Mouse (Mus musculus) hindbrain, postnatal 0 days (tissue): ENCODE results near the gene Insyn1. TPM values are rescaled to one million over a fixed set of nuclear protein-coding genes. Genes with fewer than 3 reads are reported as not detected.

Experiments used
- ATAC-seq: fragments of 200-750 bp; cut with Nextera tagmentation; 2 replicates; pipeline ENCODE4 v1.8.0; 2017; ENCODE audit warnings: mild to moderate bottlenecking, moderate TSS enrichment, moderate library complexity
- DNase-seq: peaks from one replicate; pipeline ENCODE4 v3.0.0-alpha.2; 2015; ENCODE audit warnings: low spot score
- H3K27ac ChIP-seq: fragments of 300-500 bp; sonication (generic); 2 replicates; pipeline ENCODE4 v1.5.1; 2014; ENCODE audit warnings: mild to moderate bottlenecking
- H3K27me3 ChIP-seq: fragments of 300-500 bp; sonication (generic); 2 replicates; pipeline ENCODE4 v1.6.1; 2014; ENCODE audit warnings: low read length, mixed read lengths; ENCODE audit not compliant: insufficient read depth
- H3K36me3 ChIP-seq: fragments of 300-500 bp; sonication (generic); 2 replicates; pipeline ENCODE4 v1.6.1; 2014; ENCODE audit warnings: low read length, mixed read lengths; ENCODE audit not compliant: insufficient read depth
- H3K4me1 ChIP-seq: fragments of 300-500 bp; sonication (generic); 2 replicates; pipeline ENCODE4 v1.6.1; 2014; ENCODE audit warnings: antibody characterized with exemption, low read length, mixed read lengths; ENCODE audit not compliant: insufficient read depth
- H3K4me2 ChIP-seq: fragments of 300-500 bp; sonication (generic); 2 replicates; pipeline ENCODE4 v1.6.1; 2014; ENCODE audit warnings: low read depth, mild to moderate bottlenecking, low read length, moderate library complexity, mixed read lengths
- H3K4me3 ChIP-seq: fragments of 300-500 bp; sonication (generic); 2 replicates; pipeline ENCODE4 v1.5.1; 2014; ENCODE audit warnings: low read length
- H3K9ac ChIP-seq: fragments of 300-500 bp; sonication (generic); replicated peaks from 2 replicates; pipeline ENCODE4 v1.6.1; 2014; ENCODE audit warnings: mild to moderate bottlenecking, low read length, moderate library complexity, mixed read lengths
- H3K9me3 ChIP-seq: fragments of 300-500 bp; sonication (generic); 2 replicates; pipeline ENCODE4 v1.6.1; 2016; ENCODE audit warnings: low read length, mixed read lengths
- CTCF ChIP-seq: IDR thresholded peaks from 2 replicates; pipeline ENCODE4 v1.5.1; 2016; ENCODE audit warnings: antibody characterized with exemption, control low read depth, low read depth
- WGBS: fragments of 180-500 bp; shearing (Covaris S2); extraction: QIAGEN DNeasy Blood & Tissue Kit; methylation state at CpG from one replicate; pipeline ENCODE4 v1.1.7; 2014; 5-methylcytosine and 5-hydroxymethylcytosine counted together
- polyA plus RNA-seq: library from polyadenylated mRNA; unstranded; fragments of >200 nt; fragmentation: Nextera tagmentation; extraction: Ambion mirVana; gene quantifications from 2 replicates; pipeline ENCODE4 v1.2.1, GENCODE M21; 2015
- total RNA-seq: library from RNA; depleted of rRNA; stranded (reverse); fragments of >200 nt; gene quantifications from 2 replicates; pipeline ENCODE4 v1.2.3, GENCODE M21; 2014; rRNA removed

Insyn1 gene
- total RNA-seq (106 and 127 TPM in 2 replicates), polyA plus RNA-seq (7.4 and 8.7 TPM in 2 replicates)

DNA sequence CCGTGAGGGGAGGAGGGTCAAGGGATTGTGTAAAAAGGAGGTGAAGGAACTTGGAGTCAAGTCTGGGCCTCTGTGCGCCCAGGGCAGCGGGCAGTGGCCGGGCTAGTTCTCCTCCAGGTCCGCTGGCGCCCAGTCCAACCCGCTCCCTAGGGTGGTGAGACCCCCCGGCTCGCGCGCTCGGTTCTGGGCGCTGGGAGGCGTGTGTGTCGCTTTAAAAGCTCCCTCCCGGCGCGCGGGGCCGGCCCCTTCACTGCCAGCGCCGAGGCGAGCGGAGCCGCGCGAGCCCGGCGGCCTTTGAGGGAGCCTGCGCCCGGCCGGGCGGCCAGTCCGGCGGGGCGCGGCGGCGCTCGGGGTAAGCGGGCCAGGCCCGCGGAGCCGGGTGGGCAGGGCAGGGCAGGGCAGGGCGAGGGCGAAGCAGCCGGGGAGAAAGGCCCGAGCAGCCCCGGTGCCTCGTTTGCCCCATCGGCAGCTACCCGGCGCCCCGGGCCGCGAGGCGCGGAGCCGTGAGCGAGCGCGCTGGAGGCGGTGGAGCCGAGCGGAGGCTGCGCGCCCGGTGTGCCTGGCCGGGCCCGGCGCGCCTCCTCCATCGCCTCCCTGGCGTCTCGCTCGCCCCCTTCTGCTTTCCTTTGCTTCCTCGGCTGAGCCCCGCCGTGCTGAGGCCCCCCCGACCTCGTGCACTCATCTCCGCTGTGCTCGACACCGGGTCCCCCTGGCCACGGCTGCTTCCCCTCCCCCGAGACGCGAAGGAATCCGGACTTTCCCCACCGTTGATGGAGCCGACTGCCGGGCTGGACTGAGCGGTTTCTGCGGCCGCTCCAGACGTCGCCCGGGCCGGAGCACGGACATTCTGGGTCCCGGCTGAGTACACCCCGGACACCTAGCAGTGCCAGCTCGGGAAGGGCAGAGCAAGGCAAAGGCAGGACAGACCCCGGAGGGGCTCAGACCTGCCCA, at the start of gene Insyn1:
Gene Insyn1 (plus strand): TSS at position 753 of the 951 bp plus-strand sequence.
- under 1% methylated on average over 79 of the region's 104 CpGs for WGBS
- 0 out of 2 replicates have a peak, but pooled peaks cover 4% of the 10 kb centered on the region for H3K27me3 ChIP-seq
- peak; percentile 38 for TF ChIP-seq CTCF
- H3K4me3 ChIP-seq, result peak within 1 kb of the TSS; percentile 67
- DNase-seq (peak; percentile 82), ATAC-seq (peak; percentile 81)
- H3K27ac ChIP-seq, result peak within 1 kb of the TSS; percentile 90
- H3K9me3 ChIP-seq, result no peaks in the 10 kb centered on the region
- peaks cover 10% of the 10 kb centered on the region for H3K4me1 ChIP-seq
- peak within 1 kb of the TSS; percentile 77 for H3K9ac ChIP-seq
- H3K4me2 ChIP-seq, result peak within 1 kb of the TSS; percentile 75
- no peaks in the 10 kb centered on the region for H3K36me3 ChIP-seq

- no peak for TF ChIP-seq CTCF
- H3K27me3 ChIP-seq, result no peaks in the 10 kb centered on the region
- ATAC-seq (no peak), DNase-seq (peak; percentile 55)
- 21% methylated on average over 22 of the region's 22 CpGs for WGBS
- H3K9me3 ChIP-seq, result no peaks in the 10 kb centered on the region
- no peak overlapping the region for H3K9ac ChIP-seq
- peak overlapping the region; percentile 69 for H3K27ac ChIP-seq
- H3K36me3 ChIP-seq, result no peaks in the 10 kb centered on the region
- H3K4me3 ChIP-seq, result no peak overlapping the region
- peaks cover 43% of the 10 kb centered on the region for H3K4me1 ChIP-seq
- H3K4me2 ChIP-seq, result peak overlapping the region; percentile 21; the same call in 1 of the 2 replicates
These were observed 49.4 kb upstream of the Insyn1 start for GRCm38 (mm10) chr9:58438921-58439396.

DNA sequence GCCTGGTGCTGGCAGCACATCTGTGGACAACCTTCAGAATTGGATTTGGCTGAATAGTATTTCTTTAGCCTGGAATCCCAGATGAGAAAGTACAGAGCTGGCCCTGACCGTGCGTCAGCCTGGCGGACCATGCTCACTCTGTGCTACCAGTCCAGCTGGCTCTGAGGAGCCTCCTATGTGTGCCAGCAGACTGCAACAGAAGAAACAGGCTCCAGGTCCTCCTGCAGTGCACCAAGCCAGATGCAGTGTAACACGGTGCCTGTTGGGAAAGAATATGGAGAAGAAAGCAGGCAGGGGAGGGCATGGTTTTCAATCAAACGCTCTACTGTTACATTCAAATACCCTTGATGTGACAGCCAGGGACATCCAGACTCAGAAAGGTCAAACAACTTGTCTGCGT, 48.3 kb upstream of the Insyn1 start:
- Histone ChIP-seq H3K4me2 (no peak overlapping the region), H3K36me3 (no peaks in the 10 kb centered on the region), H3K27me3 (no peaks in the 10 kb centered on the region), H3K9ac (no peak overlapping the region), H3K27ac (peak overlapping the region; percentile 69), H3K4me1 (peaks cover 43% of the 10 kb centered on the region), H3K4me3 (no peak overlapping the region), H3K9me3 (no peaks in the 10 kb centered on the region)
- DNase-seq (peak; percentile 79), ATAC-seq (peak; percentile 83)
- no peak for TF ChIP-seq CTCF
- 21% methylated on average over 6 of the region's 6 CpGs for WGBS

DNA sequence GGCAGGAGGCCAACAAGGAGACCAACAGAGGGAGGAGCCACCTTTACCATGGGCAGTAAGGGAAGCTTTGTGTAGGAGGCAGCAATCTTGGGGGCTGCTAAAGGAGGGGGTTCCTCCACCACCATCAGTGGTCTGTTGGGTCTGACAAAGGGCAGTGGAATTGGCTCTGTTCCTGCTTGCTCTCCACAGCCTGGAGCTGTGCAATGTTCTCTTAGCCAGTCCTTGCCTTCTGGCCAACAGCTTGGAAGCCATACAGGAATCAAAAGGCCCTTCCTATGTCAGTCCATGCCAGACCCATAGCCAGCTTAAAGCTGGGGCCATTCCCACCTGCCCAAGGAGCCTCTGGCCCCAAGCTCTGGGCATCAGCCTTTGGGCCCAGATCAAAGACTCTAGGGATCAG, 47.8 kb upstream of the Insyn1 start:
- ATAC-seq, result peak; percentile 45; the same call in 1 of the 2 replicates
- Histone ChIP-seq H3K9me3 (no peaks in the 10 kb centered on the region), H3K4me1 (peaks cover 39% of the 10 kb centered on the region)

DNA sequence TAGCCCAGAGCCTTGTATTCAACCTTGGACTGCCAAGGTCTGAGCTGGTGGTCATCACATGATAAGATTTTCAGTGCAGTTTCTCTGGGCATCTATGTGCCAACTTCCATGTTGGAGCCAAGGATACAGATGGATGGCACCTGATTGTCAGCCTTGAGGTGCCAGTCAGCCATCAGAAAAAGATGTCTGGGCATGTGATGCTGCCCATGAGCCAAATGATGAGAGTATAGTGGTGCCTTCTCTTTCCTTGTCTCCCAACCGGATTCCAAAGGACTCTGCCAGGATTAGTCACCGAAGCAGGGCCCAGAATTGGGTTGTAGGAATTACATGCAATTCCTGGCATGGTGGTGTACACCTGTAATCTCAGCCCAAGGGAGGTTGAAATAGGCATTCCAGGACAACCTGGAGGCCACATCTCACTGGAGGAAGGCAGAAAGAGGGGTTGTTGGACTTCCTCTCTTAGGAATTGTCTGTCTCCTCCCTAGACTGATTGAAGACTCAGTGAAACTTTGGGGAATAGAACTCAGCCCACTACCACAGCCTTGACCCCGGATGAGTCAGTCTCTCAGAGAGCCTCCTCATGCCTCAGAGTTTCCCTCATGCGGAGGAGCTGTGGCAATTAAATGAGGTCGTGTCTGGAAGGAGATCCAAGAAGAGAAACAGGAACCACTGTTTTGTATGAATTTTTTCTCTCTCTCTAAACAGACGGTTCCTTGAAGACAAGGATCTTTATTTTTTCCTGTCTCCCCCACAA, 46.9 kb upstream of the Insyn1 start:
- peaks cover 39% of the 10 kb centered on the region for H3K4me1 ChIP-seq
- no peak for DNase-seq
- H3K27me3 ChIP-seq, result no peaks in the 10 kb centered on the region
- no peaks in the 10 kb centered on the region for H3K9me3 ChIP-seq
- no peaks in the 10 kb centered on the region for H3K36me3 ChIP-seq
- no peak for TF ChIP-seq CTCF
- no peak overlapping the region for H3K4me3 ChIP-seq
- H3K27ac ChIP-seq, result peak overlapping the region; percentile 45
- H3K9ac ChIP-seq, result no peak overlapping the region
- WGBS, result 54% methylated on average over 6 of the region's 6 CpGs
- no peak for ATAC-seq
- no peak overlapping the region for H3K4me2 ChIP-seq

More for the DNA sequence above, 47.8 kb upstream of the Insyn1 start:
- peak overlapping the region; percentile 69; the same call in 1 of the 2 replicates for H3K27ac ChIP-seq
- no peak overlapping the region for H3K4me3 ChIP-seq
- peak; percentile 67 for DNase-seq
- no peak overlapping the region for H3K9ac ChIP-seq
- no peak overlapping the region for H3K4me2 ChIP-seq
- no peak for TF ChIP-seq CTCF
- no peaks in the 10 kb centered on the region for H3K27me3 ChIP-seq
- H3K36me3 ChIP-seq, result no peaks in the 10 kb centered on the region
